Mouse (Mus musculus) intestine, embryonic 15.5 days (tissue): ENCODE measurements at regions not wholly inside any gene's neighbourhood (a gene's known extent, or its start where the extent isn't known, plus 50 kb on each side); places are given as distances from the start of the nearest gene placed in this dataset.

ENCODE experiments used
- ATAC-seq: fragments of 200-750 bp; cut with Nextera tagmentation; 2 replicates; pipeline ENCODE4 v1.8.0; 2017; ENCODE audit warnings: moderate TSS enrichment, moderate library complexity
- H3K27ac ChIP-seq: fragments of 300-500 bp; sonication (generic); 2 replicates; pipeline ENCODE4 v1.5.1; 2015; ENCODE audit warnings: mild to moderate bottlenecking, inconsistent platforms
- H3K27me3 ChIP-seq: fragments of 300-500 bp; sonication (generic); replicated peaks from 2 replicates; pipeline ENCODE4 v1.6.1; 2015; ENCODE audit warnings: inconsistent platforms
- H3K36me3 ChIP-seq: fragments of 300-500 bp; sonication (generic); 2 replicates; pipeline ENCODE4 v1.6.1; 2015; ENCODE audit warnings: inconsistent platforms
- H3K4me1 ChIP-seq: fragments of 300-500 bp; sonication (generic); replicated peaks from 2 replicates; pipeline ENCODE4 v1.6.1; 2015; ENCODE audit warnings: inconsistent platforms
- H3K4me2 ChIP-seq: fragments of 300-500 bp; sonication (generic); replicated peaks from 2 replicates; pipeline ENCODE4 v1.6.1; 2015; ENCODE audit warnings: mild to moderate bottlenecking, inconsistent platforms
- H3K4me3 ChIP-seq: fragments of 300-500 bp; sonication (generic); replicated peaks from 2 replicates; pipeline ENCODE4 v1.5.1; 2015; ENCODE audit warnings: inconsistent platforms
- H3K9ac ChIP-seq: fragments of 300-500 bp; sonication (generic); 2 replicates; pipeline ENCODE4 v1.6.1; 2015; ENCODE audit warnings: inconsistent platforms
- H3K9me3 ChIP-seq: fragments of 300-500 bp; sonication (generic); 2 replicates; pipeline ENCODE4 v1.6.1; 2016; ENCODE audit warnings: inconsistent platforms
- WGBS: fragments of 180-500 bp; shearing (Covaris S2); methylation state at CpG from one replicate; pipeline ENCODE4 v1.1.7; 2015; 5-methylcytosine and 5-hydroxymethylcytosine counted together

- ATAC-seq, result no peak
- Histone ChIP-seq H3K4me1 (no peaks in the 10 kb centered on the region), H3K4me3 (no peak overlapping the region), H3K27me3 (no peaks in the 10 kb centered on the region), H3K27ac (no peak overlapping the region), H3K9ac (no peak overlapping the region), H3K36me3 (no peaks in the 10 kb centered on the region), H3K4me2 (no peak overlapping the region), H3K9me3 (no peaks in the 10 kb centered on the region)
- 72% methylated on average over 9 of the region's 9 CpGs for WGBS
These were observed 132.7 kb upstream of the Dynlrb2 start for GRCm38 (mm10) chr8:116372056-116372455.

- no peaks in the 10 kb centered on the region for H3K9me3 ChIP-seq
- H3K27me3 ChIP-seq, result no peaks in the 10 kb centered on the region
- WGBS, result 74% methylated on average over 6 of the region's 6 CpGs
- H3K4me1 ChIP-seq, result no peaks in the 10 kb centered on the region
- H3K27ac ChIP-seq, result no peak overlapping the region
- H3K36me3 ChIP-seq, result no peaks in the 10 kb centered on the region
- H3K4me2 ChIP-seq, result no peak overlapping the region
- H3K4me3 ChIP-seq, result no peak overlapping the region
- no peak for ATAC-seq
- no peak overlapping the region for H3K9ac ChIP-seq
These were observed 137.3 kb upstream of the Dynlrb2 start for GRCm38 (mm10) chr8:116367491-116367890.

GRCm38 (mm10) chr8:116366706-116367105 is 138.1 kb upstream of the Dynlrb2 start:
- H3K4me1 ChIP-seq, result 0 out of 2 replicates have a peak, but pooled peaks cover 2% of the 10 kb centered on the region
- H3K27ac ChIP-seq, result no peak overlapping the region
- H3K9ac ChIP-seq, result no peak overlapping the region
- no peaks in the 10 kb centered on the region for H3K36me3 ChIP-seq
- no peak overlapping the region for H3K4me3 ChIP-seq
- no peaks in the 10 kb centered on the region for H3K27me3 ChIP-seq
- WGBS, result 69% methylated on average over 3 of the region's 3 CpGs
- no peak overlapping the region for H3K4me2 ChIP-seq
- ATAC-seq, result no peak
- no peaks in the 10 kb centered on the region for H3K9me3 ChIP-seq

GRCm38 (mm10) chr8:116364751-116365150 is 140.0 kb upstream of the Dynlrb2 start:
- H3K4me1 ChIP-seq, result 0 out of 2 replicates have a peak, but pooled peaks cover 2% of the 10 kb centered on the region
- H3K4me3 ChIP-seq, result no peak overlapping the region
- H3K27ac ChIP-seq, result no peak overlapping the region
- 78% methylated on average over 1 of the region's 1 CpGs for WGBS
- H3K36me3 ChIP-seq, result no peaks in the 10 kb centered on the region
- no peaks in the 10 kb centered on the region for H3K9me3 ChIP-seq
- no peaks in the 10 kb centered on the region for H3K27me3 ChIP-seq
- ATAC-seq, result no peak
- no peak overlapping the region for H3K9ac ChIP-seq
- no peak overlapping the region for H3K4me2 ChIP-seq

- Histone ChIP-seq H3K4me3 (no peak overlapping the region), H3K27ac (no peak overlapping the region), H3K4me2 (no peak overlapping the region), H3K9me3 (no peaks in the 10 kb centered on the region), H3K4me1 (0 out of 2 replicates have a peak, but pooled peaks cover 2% of the 10 kb centered on the region), H3K9ac (no peak overlapping the region), H3K27me3 (no peaks in the 10 kb centered on the region), H3K36me3 (no peaks in the 10 kb centered on the region)
- WGBS, result 82% methylated on average over 2 of the region's 2 CpGs
- no peak for ATAC-seq
These were observed 140.6 kb upstream of the Dynlrb2 start for GRCm38 (mm10) chr8:116364172-116364571.

- Histone ChIP-seq H3K9ac (no peak overlapping the region), H3K4me1 (0 out of 2 replicates have a peak, but pooled peaks cover 2% of the 10 kb centered on the region), H3K36me3 (no peaks in the 10 kb centered on the region), H3K27me3 (no peaks in the 10 kb centered on the region), H3K4me3 (no peak overlapping the region), H3K27ac (no peak overlapping the region), H3K4me2 (no peak overlapping the region), H3K9me3 (no peaks in the 10 kb centered on the region)
- no peak for ATAC-seq
- WGBS, result 37% methylated on average over 4 of the region's 4 CpGs
These were observed 142.4 kb upstream of the Dynlrb2 start for GRCm38 (mm10) chr8:116362351-116362750.

- Histone ChIP-seq H3K4me2 (no peak overlapping the region), H3K4me1 (0 out of 2 replicates have a peak, but pooled peaks cover 2% of the 10 kb centered on the region), H3K4me3 (no peak overlapping the region), H3K27me3 (no peaks in the 10 kb centered on the region), H3K9ac (no peak overlapping the region), H3K27ac (no peak overlapping the region), H3K36me3 (no peaks in the 10 kb centered on the region), H3K9me3 (no peaks in the 10 kb centered on the region)
- no peak for ATAC-seq
- WGBS, result 79% methylated on average over 4 of the region's 4 CpGs
These were observed 145.0 kb upstream of the Dynlrb2 start for GRCm38 (mm10) chr8:116359761-116360160.

- Histone ChIP-seq H3K4me1 (no peaks in the 10 kb centered on the region), H3K36me3 (no peaks in the 10 kb centered on the region), H3K27me3 (no peaks in the 10 kb centered on the region), H3K27ac (no peak overlapping the region), H3K4me2 (no peak overlapping the region), H3K9me3 (no peaks in the 10 kb centered on the region), H3K4me3 (no peak overlapping the region), H3K9ac (no peak overlapping the region)
- WGBS, result 75% methylated on average over 6 of the region's 6 CpGs
- ATAC-seq, result no peak
These were observed 150.0 kb upstream of the Dynlrb2 start for GRCm38 (mm10) chr8:116354756-116355155.

GRCm38 (mm10) chr8:116353911-116354310 is 150.9 kb upstream of the Dynlrb2 start:
- ATAC-seq, result no peak
- no peak overlapping the region for H3K27ac ChIP-seq
- no peaks in the 10 kb centered on the region for H3K27me3 ChIP-seq
- no peak overlapping the region for H3K9ac ChIP-seq
- no peak overlapping the region for H3K4me2 ChIP-seq
- H3K36me3 ChIP-seq, result no peaks in the 10 kb centered on the region
- no peak overlapping the region for H3K4me3 ChIP-seq
- H3K4me1 ChIP-seq, result no peaks in the 10 kb centered on the region
- 78% methylated on average over 5 of the region's 5 CpGs for WGBS
- no peaks in the 10 kb centered on the region for H3K9me3 ChIP-seq

- Histone ChIP-seq H3K27me3 (no peaks in the 10 kb centered on the region), H3K4me2 (no peak overlapping the region), H3K27ac (no peak overlapping the region), H3K9ac (no peak overlapping the region), H3K36me3 (no peaks in the 10 kb centered on the region), H3K4me3 (no peak overlapping the region), H3K4me1 (no peaks in the 10 kb centered on the region), H3K9me3 (no peaks in the 10 kb centered on the region)
- WGBS, result 93% methylated on average over 2 of the region's 2 CpGs
- ATAC-seq, result no peak
These were observed 152.1 kb upstream of the Dynlrb2 start for GRCm38 (mm10) chr8:116352635-116353034.

- no peak for ATAC-seq
- WGBS, result 73% methylated on average over 8 of the region's 8 CpGs
These were observed 155.8 kb upstream of the Dynlrb2 start for GRCm38 (mm10) chr8:116348971-116349370.

GRCm38 (mm10) chr8:116346990-116347389 is 157.8 kb upstream of the Dynlrb2 start:
- Histone ChIP-seq H3K36me3 (no peaks in the 10 kb centered on the region), H3K4me1 (no peaks in the 10 kb centered on the region), H3K4me3 (no peak overlapping the region), H3K27me3 (no peaks in the 10 kb centered on the region), H3K4me2 (no peak overlapping the region), H3K9ac (no peak overlapping the region), H3K27ac (no peak overlapping the region), H3K9me3 (no peaks in the 10 kb centered on the region)
- peak; percentile 73 for ATAC-seq
- WGBS, result 37% methylated on average over 5 of the region's 5 CpGs

More at GRCm38 (mm10) chr8:116348971-116349370, 155.8 kb upstream of the Dynlrb2 start:
- H3K4me2 ChIP-seq, result no peak overlapping the region
- no peaks in the 10 kb centered on the region for H3K9me3 ChIP-seq
- H3K4me3 ChIP-seq, result no peak overlapping the region
- H3K27me3 ChIP-seq, result no peaks in the 10 kb centered on the region
- H3K36me3 ChIP-seq, result no peaks in the 10 kb centered on the region
- no peak overlapping the region for H3K27ac ChIP-seq
- no peaks in the 10 kb centered on the region for H3K4me1 ChIP-seq
- H3K9ac ChIP-seq, result no peak overlapping the region

GRCm38 (mm10) chr8:116344590-116345222 is 160.1 kb upstream of the Dynlrb2 start:
- Histone ChIP-seq H3K9me3 (no peaks in the 10 kb centered on the region), H3K9ac (no peak overlapping the region), H3K36me3 (no peaks in the 10 kb centered on the region), H3K4me1 (no peaks in the 10 kb centered on the region), H3K4me2 (no peak overlapping the region), H3K27ac (no peak overlapping the region), H3K4me3 (no peak overlapping the region), H3K27me3 (no peaks in the 10 kb centered on the region)
- 68% methylated on average over 5 of the region's 5 CpGs for WGBS
- ATAC-seq, result no peak
